Mouse (Mus musculus): ENCODE results near the gene Tsc22d1.

The Tsc22d1 gene

DNA sequence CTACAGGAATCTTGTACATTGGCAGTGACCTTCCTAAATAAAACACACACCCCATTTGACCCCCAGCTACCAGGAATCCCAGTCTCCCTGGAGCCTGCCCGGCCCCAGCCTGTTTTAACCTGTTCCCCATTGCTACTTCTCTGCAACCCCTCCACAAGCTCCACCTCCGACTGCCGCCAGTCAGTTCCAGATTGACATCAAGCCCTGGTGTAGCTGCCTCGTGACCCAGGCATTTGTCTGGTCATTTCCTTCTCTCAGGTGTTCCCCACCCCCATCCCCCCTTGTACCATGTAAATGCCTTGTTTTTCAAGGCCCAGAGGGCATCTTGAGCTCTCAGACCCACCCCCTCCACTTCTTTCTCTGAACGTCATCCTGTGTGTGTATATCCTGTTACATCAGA lies 80.3 kb downstream of the Tsc22d1 start:
- no peak for TF ChIP-seq GATA4 (IDR thresholded peaks at IDR 0.05; ENCODE audit: insufficient replicate concordance, low read length)

DNA sequence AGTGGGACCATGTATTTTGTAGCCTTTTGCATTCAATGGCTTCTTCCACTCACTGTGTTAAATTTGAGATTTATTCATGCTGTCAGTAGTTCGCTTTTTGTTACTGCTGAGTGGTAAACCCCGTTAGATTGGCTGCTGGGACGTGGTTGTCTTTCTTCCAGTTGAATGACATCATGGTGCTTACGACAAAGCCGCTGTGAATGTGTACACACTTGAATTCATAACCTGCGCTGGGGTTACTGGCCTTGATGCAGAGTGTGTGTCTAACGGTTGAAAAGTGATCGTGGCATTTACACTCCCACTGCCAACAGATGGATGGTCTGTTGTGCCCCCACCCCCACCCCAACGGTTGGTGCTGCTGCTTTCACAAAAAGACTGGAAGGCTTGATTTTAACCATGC lies 82.4 kb downstream of the Tsc22d1 start:
- no peak for TF ChIP-seq GATA4 (IDR thresholded peaks at IDR 0.05; ENCODE audit: insufficient replicate concordance, low read length)

DNA sequence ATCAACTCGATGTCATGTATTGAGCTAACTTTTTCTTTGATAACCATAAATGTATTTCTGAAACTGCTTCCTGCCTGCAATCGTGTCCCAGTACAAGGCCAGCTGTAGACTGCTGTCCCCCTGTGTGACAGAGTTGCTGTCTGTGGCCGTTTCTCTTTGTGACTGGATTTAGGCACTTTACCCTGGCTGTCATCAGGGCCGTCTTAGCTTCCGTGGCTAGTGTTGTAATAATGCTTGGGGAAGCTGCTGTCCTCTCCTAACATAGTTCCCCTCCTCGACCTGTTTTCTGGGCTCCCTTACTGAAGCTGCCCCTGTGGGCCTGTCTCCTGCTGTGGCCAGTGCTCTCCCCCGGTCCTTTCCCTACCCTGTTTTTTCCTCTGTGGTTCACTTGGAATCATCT lies 83.4 kb downstream of the Tsc22d1 start:
- TF ChIP-seq GATA4 (IDR thresholded peaks at IDR 0.05; ENCODE audit: insufficient replicate concordance, low read length): no peak

DNA sequence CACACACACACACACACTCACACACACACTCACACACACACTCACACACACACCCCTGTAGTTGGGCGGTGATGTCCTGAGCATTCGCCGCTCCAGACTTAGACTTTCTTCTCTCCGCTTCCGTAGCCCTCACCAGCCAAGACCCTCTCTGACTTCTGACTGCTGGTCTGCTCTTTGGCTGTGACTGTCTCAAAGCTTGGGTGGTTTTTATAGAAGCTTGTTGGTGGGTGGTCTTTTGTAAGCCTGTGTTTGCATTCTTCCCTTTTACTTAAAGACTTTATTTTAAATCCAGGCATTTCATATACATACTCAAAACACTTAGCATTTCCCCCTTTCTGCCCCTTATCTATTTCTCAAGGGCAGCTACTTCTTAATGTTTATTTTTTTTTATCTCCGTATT lies 84.7 kb downstream of the Tsc22d1 start:
- no peak for TF ChIP-seq GATA4 (IDR thresholded peaks at IDR 0.05; ENCODE audit: insufficient replicate concordance, low read length)

DNA sequence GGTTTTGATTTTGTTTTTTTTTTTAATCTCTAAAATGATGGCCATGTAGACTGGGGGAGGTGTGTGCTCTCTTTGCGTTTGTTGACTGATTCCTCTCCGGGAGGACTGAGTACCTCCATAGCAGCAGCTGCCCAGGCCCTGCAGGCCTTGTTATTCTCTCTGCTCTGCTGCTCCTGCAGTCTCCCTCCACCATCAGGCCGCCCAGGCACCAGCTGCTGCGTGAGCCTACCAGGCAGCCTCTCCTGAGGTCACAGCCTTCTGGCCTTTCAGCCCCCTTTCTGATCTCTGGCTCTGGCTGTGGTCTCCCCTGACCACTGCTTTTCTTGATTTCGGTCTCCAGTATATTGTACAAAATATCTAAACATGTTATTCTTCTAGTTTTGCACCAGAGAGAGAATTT lies 85.3 kb downstream of the Tsc22d1 start:
- TF ChIP-seq GATA4 (IDR thresholded peaks at IDR 0.05; ENCODE audit: insufficient replicate concordance, low read length): no peak

DNA sequence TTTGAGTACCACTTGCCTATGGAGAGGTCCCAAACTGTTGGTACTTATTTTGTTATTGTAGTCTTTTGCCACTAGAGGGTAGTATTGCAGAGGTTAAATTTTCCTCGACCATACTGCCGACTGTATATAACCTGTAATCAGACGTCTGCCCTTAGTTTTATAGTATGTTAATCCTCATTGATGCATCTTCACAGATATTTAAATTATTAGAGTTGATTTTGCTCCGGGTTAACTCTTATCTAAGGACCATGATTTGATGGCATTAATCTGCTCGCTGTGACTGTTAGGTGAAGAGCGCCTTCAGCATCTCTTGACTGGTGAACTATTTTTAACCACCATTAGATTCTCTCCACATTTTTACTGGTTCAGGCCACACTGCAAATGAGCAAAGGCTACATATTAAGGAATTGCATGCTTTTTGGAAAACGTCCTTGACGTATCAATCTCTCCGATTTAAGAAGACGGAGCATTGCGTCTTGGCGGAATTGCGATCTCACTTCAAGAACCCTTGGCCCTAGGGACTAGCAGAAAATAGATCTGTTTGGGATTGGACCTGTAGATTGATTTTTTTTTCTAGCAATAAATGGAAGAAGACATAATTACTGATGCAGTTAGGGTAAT lies 88.6 kb downstream of the Tsc22d1 start:
- TF ChIP-seq GATA4 (IDR thresholded peaks at IDR 0.05; ENCODE audit: insufficient replicate concordance, low read length): no peak

DNA sequence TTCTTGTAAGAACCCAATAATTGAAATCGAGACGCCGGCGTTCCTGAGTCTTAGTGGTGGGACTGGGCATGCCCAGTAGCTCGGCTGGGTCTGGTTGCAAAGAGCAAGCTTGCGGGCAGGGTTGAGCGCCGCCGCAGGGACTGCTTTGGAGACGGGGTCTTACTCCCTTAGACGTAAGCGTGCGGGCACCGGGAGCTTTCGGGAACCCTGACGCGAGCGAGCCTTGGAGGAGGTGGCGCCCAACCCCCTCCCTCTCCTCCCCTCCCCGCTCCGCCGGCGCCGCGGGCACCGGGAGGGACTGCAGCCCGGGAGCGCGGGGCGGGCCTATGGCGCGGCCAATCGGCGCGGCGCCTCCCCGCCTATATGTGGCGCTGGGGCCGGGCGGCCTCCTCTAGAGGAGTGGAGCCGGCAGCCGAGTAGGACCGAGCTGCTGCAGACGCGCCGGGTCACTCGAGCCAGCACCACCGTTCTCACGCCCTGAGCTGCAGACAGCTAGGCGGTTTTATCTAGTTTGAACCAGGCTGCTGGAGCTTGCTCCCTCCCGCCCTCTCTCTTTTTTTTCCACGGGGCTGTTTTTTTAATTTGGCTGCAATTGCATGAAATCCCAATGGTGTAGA lies 89.5 kb downstream of the Tsc22d1 start:
- TF ChIP-seq GATA4 (IDR thresholded peaks at IDR 0.05; ENCODE audit: insufficient replicate concordance, low read length): peak; percentile 44; the same call in 1 of the 2 replicates

DNA sequence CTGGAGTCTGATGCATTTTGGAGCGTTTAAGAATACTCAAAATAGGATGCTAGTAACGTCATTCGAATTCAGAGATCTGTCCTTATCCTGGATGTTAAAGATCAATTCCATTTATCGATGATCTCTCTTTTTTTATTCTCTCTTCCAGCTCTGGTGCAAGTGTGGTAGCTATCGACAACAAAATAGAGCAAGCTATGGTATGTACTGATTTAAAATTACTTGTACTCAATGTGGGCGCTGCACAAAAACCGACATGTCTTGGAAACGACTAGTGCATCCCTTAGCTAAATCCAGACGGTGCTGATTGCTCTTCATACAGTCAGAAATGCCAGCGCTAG lies 90.3 kb downstream of the Tsc22d1 start:
- no peak for TF ChIP-seq GATA4 (IDR thresholded peaks at IDR 0.05; ENCODE audit: insufficient replicate concordance, low read length)

DNA sequence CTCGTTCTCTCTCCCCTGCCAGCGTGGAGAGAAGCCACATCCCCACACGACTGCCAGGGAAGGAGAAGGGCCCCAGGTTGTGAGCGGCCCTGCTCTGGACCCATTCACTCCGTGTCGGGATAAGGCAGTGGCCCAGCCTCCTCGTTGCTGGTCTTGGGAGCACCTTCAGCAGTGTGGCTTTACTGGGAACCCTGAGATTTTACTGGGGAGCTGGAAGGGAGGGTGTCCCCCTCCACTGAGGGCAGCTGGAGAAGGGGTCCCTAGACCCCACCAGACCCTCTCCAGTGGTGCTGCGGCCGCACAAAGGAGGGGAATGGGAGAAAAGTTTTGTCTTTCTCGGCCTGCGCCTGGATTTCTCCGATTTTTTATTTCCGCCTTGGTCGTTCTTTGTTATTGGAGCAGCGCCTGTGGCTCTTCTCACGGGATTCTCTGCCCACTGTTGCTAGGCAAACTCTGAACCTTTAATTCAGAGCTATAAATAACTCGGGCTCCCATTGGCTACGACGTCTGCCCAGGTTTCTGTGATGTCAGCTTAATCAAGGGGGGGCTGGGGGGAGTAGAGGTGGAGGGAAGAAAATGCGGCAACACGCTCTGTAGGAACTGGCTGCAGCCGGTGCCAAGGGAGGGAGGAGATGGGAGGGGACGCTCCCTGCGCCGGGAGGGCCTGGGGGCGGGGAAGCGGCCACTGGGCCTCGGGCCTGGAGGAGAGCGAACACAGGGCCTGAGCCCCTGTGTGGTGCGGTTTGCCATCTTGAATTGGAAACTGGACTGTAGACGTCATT lies 90.9 kb downstream of the Tsc22d1 start:
- no peak for TF ChIP-seq GATA4 (IDR thresholded peaks at IDR 0.05; ENCODE audit: insufficient replicate concordance, low read length)

DNA sequence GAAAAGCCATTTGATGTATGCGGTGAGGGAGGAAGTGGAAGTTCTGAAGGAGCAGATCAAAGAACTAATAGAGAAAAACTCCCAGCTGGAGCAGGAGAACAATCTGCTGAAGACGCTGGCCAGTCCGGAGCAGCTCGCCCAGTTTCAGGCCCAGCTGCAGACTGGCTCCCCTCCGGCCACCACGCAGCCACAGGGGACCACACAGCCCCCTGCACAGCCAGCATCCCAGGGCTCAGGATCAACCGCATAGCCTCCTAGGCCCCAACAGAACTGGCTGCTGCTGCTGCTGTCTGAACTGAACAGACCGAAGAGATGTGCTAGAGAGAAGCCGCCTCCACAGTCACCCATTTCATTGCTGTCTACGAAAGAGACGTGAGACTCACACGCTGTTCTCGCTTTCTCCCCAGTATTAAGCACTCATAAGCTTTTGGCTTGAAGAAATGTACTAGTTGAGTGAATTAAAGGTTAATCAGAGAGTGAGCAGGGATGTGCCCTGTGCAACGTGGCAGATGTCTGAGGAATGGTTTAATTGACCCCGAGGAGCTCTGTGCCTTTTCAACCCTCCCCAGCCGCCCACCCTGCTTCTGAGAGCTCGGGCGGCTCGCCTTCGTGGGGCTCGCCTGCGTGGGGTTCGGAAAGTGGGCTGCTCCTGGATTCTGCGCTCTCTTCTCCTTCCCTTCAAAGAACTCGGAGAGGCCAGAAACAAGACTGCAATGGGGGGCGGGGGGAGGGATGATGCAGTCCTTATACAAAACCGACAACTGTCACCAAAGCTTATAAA lies 91.9 kb downstream of the Tsc22d1 start:
- no peak for TF ChIP-seq GATA4 (IDR thresholded peaks at IDR 0.05; ENCODE audit: insufficient replicate concordance, low read length)

DNA sequence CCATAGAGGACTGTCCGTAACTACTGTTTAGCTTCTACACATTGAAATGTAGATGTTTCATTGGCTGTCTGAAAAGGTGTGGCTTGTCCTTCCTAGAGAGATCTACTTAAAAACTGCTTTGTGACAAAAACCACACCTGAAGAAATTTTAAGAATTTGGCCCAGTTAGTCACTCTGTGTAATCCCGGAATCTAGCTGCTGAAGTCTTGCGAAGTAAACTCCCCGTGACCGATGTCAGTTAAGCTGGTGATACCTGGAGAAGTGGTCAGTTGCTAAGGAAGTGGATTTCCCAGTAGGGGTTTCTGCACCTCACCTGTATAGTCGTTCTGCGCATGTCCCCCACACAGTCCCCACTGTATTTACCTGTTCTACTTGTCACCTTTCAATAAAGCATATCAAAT lies 92.6 kb downstream of the Tsc22d1 start:
- no peak for TF ChIP-seq GATA4 (IDR thresholded peaks at IDR 0.05; ENCODE audit: insufficient replicate concordance, low read length)

DNA sequence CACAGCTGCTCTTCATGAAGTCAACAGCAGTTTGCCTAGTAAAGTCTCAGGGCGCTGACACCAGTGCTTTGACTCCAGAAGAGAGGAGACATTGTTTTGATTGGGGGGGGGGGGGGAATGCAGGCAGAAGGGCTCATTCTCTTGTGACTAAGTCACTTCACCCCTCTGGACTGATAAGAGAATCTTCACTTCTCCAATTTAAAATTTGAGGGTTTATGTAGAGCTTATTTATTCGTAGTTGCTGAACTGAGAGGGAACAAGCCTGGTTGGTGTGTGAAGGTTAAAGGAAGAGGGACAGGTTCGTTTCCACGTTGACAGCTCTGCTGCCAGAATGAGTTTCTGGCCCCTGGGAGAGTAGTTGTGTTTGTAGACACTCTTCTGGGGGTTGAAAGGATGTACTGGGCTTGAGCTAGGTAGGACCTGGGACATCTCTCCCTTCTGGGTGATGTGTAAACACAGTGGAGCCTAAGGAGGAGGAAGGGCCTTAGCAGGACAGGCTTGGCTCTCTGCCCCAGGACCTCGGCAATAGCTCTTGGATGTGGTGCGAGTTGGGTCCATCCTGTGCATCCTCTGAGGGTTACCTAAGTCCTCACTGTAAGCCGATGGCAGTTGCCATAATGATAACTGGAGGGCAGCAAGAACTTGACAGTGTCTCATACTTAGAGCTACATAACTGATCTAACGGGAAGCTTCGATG lies 93.2 kb downstream of the Tsc22d1 start:
- TF ChIP-seq GATA4 (IDR thresholded peaks at IDR 0.05; ENCODE audit: insufficient replicate concordance, low read length): no peak

DNA sequence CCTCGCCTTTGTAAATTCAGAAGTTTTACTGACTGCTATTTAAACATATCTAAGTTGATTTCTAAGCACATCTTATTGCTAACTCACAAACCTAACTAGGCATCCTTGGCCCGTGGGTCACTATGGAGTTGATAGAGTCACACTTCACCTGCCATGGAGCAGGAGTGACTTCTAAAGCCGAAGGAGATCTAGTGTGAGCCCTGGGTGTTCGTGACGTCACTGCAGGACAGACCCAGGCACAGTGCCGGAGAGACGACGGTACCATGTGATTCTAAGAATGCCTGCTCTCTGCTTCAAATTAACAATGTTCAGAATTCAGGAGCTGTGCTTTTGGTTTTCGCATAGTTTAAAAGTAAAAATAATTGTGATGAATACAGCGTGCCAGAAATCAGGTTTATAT lies 93.9 kb downstream of the Tsc22d1 start:
- TF ChIP-seq GATA4 (IDR thresholded peaks at IDR 0.05; ENCODE audit: insufficient replicate concordance, low read length): no peak

DNA sequence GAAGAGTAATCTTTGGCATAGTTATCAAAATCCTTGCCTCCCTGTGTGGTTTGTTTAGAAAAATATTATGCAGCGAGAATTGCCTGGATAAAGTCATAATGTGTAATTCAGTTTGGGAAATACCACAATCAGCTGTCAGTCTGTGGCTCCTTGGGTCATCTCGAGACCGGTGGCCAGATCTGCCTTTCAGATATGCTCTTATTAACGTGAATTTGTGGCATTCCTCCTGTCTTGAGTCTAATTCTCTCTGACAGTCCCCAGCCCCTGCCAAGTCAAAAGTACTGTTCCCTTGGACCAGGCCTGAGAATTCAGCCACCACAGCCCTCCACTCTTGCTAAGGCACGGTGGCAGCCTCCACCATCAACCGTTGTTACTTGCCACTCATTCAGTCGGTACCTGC lies 97.2 kb downstream of the Tsc22d1 start:
- TF ChIP-seq GATA4 (IDR thresholded peaks at IDR 0.05; ENCODE audit: insufficient replicate concordance, low read length): no peak

DNA sequence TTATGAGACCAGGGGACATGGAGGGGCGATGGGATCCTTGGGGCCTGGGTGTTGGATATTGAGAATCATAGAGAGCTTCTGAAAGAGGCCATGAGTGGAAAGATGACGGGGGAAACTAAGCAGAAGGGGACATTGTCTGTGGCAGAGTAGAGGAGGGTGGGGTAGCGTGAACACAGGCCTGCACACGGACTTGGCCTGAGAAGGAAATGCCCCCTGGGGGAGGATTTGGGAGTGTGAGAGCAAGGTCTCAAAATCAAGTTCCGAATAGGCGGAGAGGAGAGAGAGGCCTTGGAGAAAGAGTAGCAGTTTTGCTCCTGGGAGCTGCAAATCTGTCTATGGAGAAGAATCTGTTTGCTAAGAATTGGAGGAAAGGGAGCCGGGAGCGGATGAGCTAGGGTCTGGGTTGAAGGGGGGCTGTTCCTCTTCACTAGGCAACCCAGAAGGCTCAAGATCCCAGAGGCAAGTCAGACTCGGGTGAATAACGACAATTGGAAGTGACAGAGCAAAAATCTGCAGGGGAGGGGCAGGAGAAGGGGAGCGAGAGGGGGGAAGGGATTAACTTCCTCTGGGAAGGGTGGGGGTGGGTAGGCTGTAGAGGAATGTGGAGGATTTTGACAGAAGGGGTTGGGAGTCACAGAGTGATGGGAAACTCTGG lies 98.8 kb downstream of the Tsc22d1 start:
- no peak for TF ChIP-seq GATA4 (IDR thresholded peaks at IDR 0.05; ENCODE audit: insufficient replicate concordance, low read length)
